Mouse (Mus musculus): Measurements from ENCODE around the gene 1700037C18Rik. TPM values are rescaled to one million over a fixed set of nuclear protein-coding genes. Genes with fewer than 3 reads are reported as not detected.
A peak's percentile ranks its signal among the peaks of the same experiment; 100 is the strongest.
"Not testable (repeated sequence)": the region's sequence is repeated elsewhere in the genome, so short reads cannot be mapped to it uniquely, and the experiment has no call there.

The 1700037C18Rik gene
- polyA plus RNA-seq, 1 experiment from 2014 or later: 9.1 TPM

DNA sequence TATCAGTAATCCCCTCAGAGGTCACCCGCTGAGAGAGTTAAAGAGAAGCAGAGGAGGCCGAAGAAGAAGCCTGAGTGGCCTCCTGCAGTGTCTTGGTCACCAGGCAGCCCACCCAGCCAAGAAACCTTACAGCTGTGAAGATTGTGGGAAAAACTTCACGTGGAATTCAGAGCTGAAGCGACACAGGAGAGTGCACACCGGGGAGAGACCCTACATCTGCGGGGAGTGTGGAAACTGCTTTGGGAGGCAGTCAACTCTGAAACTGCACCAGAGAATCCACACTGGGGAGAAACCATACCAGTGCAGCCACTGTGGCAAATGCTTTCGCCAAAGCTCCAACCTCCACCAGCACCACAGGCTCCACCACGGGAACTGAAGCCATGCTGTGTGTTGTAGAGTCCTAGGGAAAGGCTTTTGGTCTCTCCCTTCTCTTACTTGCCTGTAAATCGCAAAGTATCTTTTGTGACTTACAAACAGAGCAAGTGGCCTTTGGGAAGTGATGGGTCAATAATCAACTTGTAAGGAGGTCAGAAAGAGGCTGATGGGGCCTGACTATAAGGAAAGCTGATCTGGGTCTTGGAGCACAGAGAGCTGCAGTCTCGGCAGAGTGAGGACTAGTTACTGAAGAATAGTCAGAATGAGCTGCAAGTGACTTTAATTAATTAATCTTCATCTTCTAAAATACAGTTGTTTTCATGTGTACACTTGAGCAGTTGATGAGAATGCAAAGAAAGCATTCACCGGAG is 53.9 kb downstream of the 1700037C18Rik start:
- no peaks in the 10 kb centered on the region for H3K36me3 ChIP-seq (ENCODE audit: control insufficient read depth, insufficient read depth, low read length)
- 0 out of 2 replicates have a peak, but pooled peaks cover 2% of the 10 kb centered on the region for H3K4me1 ChIP-seq (ENCODE audit: control insufficient read depth, insufficient read depth, low read length)
- 38% methylated on average over 11 of the region's 11 CpGs for WGBS
- DNase-seq (no peak), ATAC-seq (ENCODE audit: low FRiP score, low TSS enrichment) (no peak)
- H3K27ac ChIP-seq (replicated peaks; ENCODE audit: low read depth, low read length): no peak overlapping the region
- H3K4me2 ChIP-seq (ENCODE audit: low read length): no peak overlapping the region
- no peaks in the 10 kb centered on the region for H3K9me3 ChIP-seq (ENCODE audit: control insufficient read depth, low read length)
- no peaks in the 10 kb centered on the region for H3K27me3 ChIP-seq (ENCODE audit: control insufficient read depth, insufficient read depth, low read length)
- H3K4me3 ChIP-seq (replicated peaks; ENCODE audit: low read depth, low read length): no peak overlapping the region
- H3K9ac ChIP-seq (replicated peaks; ENCODE audit: low read length): no peak overlapping the region

DNA sequence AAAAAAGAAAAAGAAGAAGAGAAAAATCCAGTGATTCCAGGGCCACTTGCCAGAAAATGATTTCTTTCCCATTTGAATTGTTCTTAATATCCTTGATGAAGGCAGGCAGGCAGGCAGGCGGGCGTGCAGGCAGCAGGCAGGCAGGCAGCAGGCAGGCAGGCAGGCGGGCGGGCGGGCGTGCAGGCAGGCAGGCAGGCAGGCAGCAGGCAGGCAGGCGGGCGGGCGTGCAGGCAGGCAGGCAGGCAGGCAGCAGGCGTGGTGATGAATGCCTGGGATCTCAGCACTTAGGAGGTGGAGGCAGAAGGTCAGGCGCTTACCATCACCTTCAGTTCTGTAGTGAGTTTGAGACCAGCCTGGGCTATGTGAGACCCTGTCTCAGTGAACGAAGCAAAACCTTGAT is 55.9 kb downstream of the 1700037C18Rik start:
- WGBS: 31% methylated on average over 12 of the region's 12 CpGs

DNA sequence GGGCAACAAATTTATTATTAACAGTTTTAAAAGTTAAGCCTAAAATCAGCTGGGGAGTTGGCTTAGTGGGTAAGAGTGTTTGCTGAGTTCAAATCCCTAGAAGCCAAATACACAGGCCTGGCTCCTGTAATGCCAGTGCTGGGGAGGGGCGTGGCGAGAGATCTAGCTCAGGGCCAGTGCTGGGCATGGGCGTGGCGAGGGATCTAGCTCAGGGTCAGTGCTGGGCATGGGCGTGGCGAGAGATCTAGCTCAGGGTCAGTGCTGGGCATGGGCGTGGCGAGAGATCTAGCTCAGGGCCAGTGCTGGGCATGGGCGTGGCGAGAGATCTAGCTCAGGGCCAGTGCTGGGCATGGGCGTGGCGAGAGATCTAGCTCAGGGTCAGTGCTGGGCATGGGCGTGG is 57.2 kb downstream of the 1700037C18Rik start:
- H3K4me3 ChIP-seq (replicated peaks; ENCODE audit: low read depth, low read length); H3K27ac ChIP-seq (replicated peaks; ENCODE audit: low read depth, low read length); H3K27me3 ChIP-seq (ENCODE audit: control insufficient read depth, insufficient read depth, low read length); H3K9me3 ChIP-seq (ENCODE audit: control insufficient read depth, low read length); H3K4me1 ChIP-seq (ENCODE audit: control insufficient read depth, insufficient read depth, low read length); H3K36me3 ChIP-seq (ENCODE audit: control insufficient read depth, insufficient read depth, low read length); H3K4me2 ChIP-seq (ENCODE audit: low read length); DNase-seq; H3K9ac ChIP-seq (replicated peaks; ENCODE audit: low read length); ATAC-seq (ENCODE audit: low FRiP score, low TSS enrichment): not testable (repeated sequence)
- 88% methylated on average over 13 of the region's 13 CpGs for WGBS

More for the DNA sequence above, 55.9 kb downstream of the 1700037C18Rik start:
- H3K36me3 ChIP-seq (ENCODE audit: control insufficient read depth, insufficient read depth, low read length): no peaks in the 10 kb centered on the region
- no peak overlapping the region for H3K9ac ChIP-seq (replicated peaks; ENCODE audit: low read length)
- H3K27ac ChIP-seq (replicated peaks; ENCODE audit: low read depth, low read length): no peak overlapping the region
- no peaks in the 10 kb centered on the region for H3K27me3 ChIP-seq (ENCODE audit: control insufficient read depth, insufficient read depth, low read length)
- peaks cover 7% of the 10 kb centered on the region; the same call in 1 of the 2 replicates for H3K4me1 ChIP-seq (ENCODE audit: control insufficient read depth, insufficient read depth, low read length)
- ATAC-seq (ENCODE audit: low FRiP score, low TSS enrichment): no peak
- no peak for DNase-seq
- no peaks in the 10 kb centered on the region for H3K9me3 ChIP-seq (ENCODE audit: control insufficient read depth, low read length)
- H3K4me2 ChIP-seq (ENCODE audit: low read length): no peak overlapping the region
- no peak overlapping the region for H3K4me3 ChIP-seq (replicated peaks; ENCODE audit: low read depth, low read length)

DNA sequence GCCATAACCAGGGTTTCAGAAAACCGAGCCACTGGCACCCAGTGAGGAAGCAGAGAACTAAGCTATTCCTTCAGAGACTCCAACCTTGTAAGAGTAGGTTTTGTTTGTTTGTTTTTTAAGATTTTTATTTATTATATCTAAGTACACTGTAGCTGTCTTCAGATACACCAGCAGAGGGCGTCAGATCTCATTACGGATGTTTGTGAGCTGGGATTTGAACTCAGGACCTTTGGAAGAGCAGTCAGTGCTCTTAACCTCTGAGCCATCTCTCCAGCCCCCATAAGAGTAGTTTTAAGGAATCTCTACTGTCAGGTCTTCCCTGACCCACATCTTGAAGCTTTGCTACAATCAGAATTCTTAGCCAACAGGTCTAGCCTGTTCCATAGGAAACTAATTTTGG is 60.1 kb downstream of the 1700037C18Rik start:
- H3K27me3 ChIP-seq (ENCODE audit: control insufficient read depth, insufficient read depth, low read length): no peaks in the 10 kb centered on the region
- 71% methylated on average over 3 of the region's 3 CpGs for WGBS
- H3K9ac ChIP-seq (replicated peaks; ENCODE audit: low read length): no peak overlapping the region
- H3K4me2 ChIP-seq (ENCODE audit: low read length): no peak overlapping the region; the same call in 1 of the 2 replicates
- no peaks in the 10 kb centered on the region for H3K9me3 ChIP-seq (ENCODE audit: control insufficient read depth, low read length)
- no peaks in the 10 kb centered on the region for H3K36me3 ChIP-seq (ENCODE audit: control insufficient read depth, insufficient read depth, low read length)
- DNase-seq (no peak), ATAC-seq (ENCODE audit: low FRiP score, low TSS enrichment) (no peak)
- no peak overlapping the region for H3K4me3 ChIP-seq (replicated peaks; ENCODE audit: low read depth, low read length)
- no peak overlapping the region for H3K27ac ChIP-seq (replicated peaks; ENCODE audit: low read depth, low read length)
- H3K4me1 ChIP-seq (ENCODE audit: control insufficient read depth, insufficient read depth, low read length): peaks cover 8% of the 10 kb centered on the region; the same call in 1 of the 2 replicates

DNA sequence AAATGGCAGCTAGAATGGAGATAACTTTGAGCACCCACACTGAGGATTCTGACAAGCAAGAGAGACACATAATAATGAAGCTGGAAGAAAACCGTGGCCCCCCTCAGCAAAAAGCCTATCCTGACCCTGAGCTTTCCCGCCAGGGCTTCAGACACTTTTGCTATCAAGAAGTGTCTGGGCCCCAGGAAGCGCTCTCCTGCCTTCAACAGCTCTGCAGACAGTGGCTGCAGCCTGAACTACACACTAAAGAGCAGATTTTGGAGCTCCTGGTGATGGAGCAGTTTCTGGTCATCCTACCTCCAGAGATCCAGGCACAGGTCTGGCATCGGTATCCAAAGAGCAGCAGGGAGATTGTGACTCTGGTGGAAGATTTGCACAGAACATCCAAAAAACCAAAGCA is 60.6 kb downstream of the 1700037C18Rik start:
- WGBS: 65% methylated on average over 4 of the region's 4 CpGs
- peak overlapping the region; percentile 68 for H3K4me2 ChIP-seq (ENCODE audit: low read length)
- H3K36me3 ChIP-seq (ENCODE audit: control insufficient read depth, insufficient read depth, low read length): no peaks in the 10 kb centered on the region
- DNase-seq (peak; percentile 13), ATAC-seq (ENCODE audit: low FRiP score, low TSS enrichment) (no peak)
- H3K4me3 ChIP-seq (replicated peaks; ENCODE audit: low read depth, low read length): peak overlapping the region; percentile 71
- peaks cover 9% of the 10 kb centered on the region; the same call in 1 of the 2 replicates for H3K4me1 ChIP-seq (ENCODE audit: control insufficient read depth, insufficient read depth, low read length)
- peak overlapping the region; percentile 71 for H3K9ac ChIP-seq (replicated peaks; ENCODE audit: low read length)
- H3K27me3 ChIP-seq (ENCODE audit: control insufficient read depth, insufficient read depth, low read length): no peaks in the 10 kb centered on the region
- H3K9me3 ChIP-seq (ENCODE audit: control insufficient read depth, low read length): no peaks in the 10 kb centered on the region
- no peak overlapping the region for H3K27ac ChIP-seq (replicated peaks; ENCODE audit: low read depth, low read length)

DNA sequence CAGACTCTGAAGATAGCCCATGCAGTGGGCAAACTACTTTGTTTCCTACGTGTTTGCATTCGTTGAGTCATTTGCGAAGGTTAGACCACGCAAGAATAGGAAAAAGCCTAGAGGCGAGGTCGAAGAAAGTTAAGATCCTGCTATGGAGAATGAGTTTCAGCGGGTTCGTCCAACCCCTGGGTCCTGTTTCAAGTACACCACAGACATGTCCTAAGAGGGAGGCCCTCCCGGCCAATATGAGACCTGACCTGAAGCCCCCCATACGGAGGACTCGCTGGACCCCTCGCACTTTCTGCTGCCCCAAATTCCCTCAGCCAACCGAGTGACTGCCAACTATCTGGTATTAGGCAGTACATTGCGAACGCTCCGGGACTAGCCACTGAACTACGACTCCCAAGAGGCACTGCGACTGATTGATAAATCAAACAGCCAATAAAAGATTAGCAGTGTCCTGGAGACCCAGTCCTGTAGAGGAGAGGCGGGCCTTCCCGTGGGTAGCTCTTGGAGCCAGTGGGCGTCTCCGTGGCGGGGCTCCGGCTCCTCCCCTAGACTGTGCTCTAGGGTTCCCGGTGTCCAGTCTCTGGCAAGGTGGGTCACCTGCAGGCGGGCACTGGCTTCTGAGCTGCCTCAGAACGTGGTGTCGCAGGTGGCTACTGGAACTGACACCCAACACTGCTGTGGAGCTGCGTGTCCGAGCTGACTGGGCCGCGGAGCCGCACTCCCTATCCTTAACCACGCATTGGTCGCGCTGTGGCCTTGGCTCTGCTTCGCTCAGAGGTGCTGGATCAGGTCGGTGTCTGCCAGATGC is 61.6 kb downstream of the 1700037C18Rik start, which contains the start of gene Zfp174:
Zfp174 (plus strand) TSS at position 558 of the 808 bp plus-strand sequence.
- no peaks in the 10 kb centered on the region for H3K9me3 ChIP-seq (ENCODE audit: control insufficient read depth, low read length)
- H3K9ac ChIP-seq (replicated peaks; ENCODE audit: low read length): peak within 1 kb of the TSS; percentile 71
- H3K27ac ChIP-seq (replicated peaks; ENCODE audit: low read depth, low read length): 0 out of 2 replicates have a peak within 1 kb of the TSS, but pooled peaks have one; percentile 26
- ATAC-seq (ENCODE audit: low FRiP score, low TSS enrichment): peak; percentile 98
- H3K4me2 ChIP-seq (ENCODE audit: low read length): peak within 1 kb of the TSS; percentile 68
- peaks cover 10% of the 10 kb centered on the region; the same call in 1 of the 2 replicates for H3K4me1 ChIP-seq (ENCODE audit: control insufficient read depth, insufficient read depth, low read length)
- H3K4me3 ChIP-seq (replicated peaks; ENCODE audit: low read depth, low read length): peak within 1 kb of the TSS; percentile 71
- no peaks in the 10 kb centered on the region for H3K27me3 ChIP-seq (ENCODE audit: control insufficient read depth, insufficient read depth, low read length)
- no peaks in the 10 kb centered on the region for H3K36me3 ChIP-seq (ENCODE audit: control insufficient read depth, insufficient read depth, low read length)
- DNase-seq: peak; percentile 98
- WGBS: 3% methylated on average over 38 of the region's 38 CpGs

Small RNA genes lying within 50 kb of the gene (microRNA-seq; reads per million reads assigned to microRNA genes)
- gene Gm23493: not detected

Other genes starting within 250 kb of the 1700037C18Rik start
- not detected in 2 replicates for gene Mefv, start 190.6 kb downstream of the 1700037C18Rik start, polyA plus RNA-seq (2014; fragmentation: Nextera tagmentation; extraction: Ambion mirVana)
- 30.5 and 35.4 TPM in 2 replicates for gene Zfp263, start 164.6 kb downstream of the 1700037C18Rik start, polyA plus RNA-seq (2014; fragmentation: Nextera tagmentation; extraction: Ambion mirVana)
- gene Olfr15, start 77.8 kb downstream of the 1700037C18Rik start, polyA plus RNA-seq (2014; fragmentation: Nextera tagmentation; extraction: Ambion mirVana): not detected in 2 replicates
- gene Zfp174, start 61.4 kb downstream of the 1700037C18Rik start, polyA plus RNA-seq (2014; fragmentation: Nextera tagmentation; extraction: Ambion mirVana): 2.2 and 3.2 TPM in 2 replicates
- gene Naa60, start 36.3 kb downstream of the 1700037C18Rik start, polyA plus RNA-seq (2014; fragmentation: Nextera tagmentation; extraction: Ambion mirVana): 100 and 102 TPM in 2 replicates
- gene Zfp597, start 24.1 kb downstream of the 1700037C18Rik start, polyA plus RNA-seq (2014; fragmentation: Nextera tagmentation; extraction: Ambion mirVana): 16.2 and 18.5 TPM in 2 replicates
- gene Gm20695, start 24.0 kb downstream of the 1700037C18Rik start, polyA plus RNA-seq (2014; fragmentation: Nextera tagmentation; extraction: Ambion mirVana): 2.2 and 3.7 TPM in 2 replicates
- gene Cluap1, start 112 bp upstream of the 1700037C18Rik start, polyA plus RNA-seq (2014; fragmentation: Nextera tagmentation; extraction: Ambion mirVana): 33.9 and 36.8 TPM in 2 replicates
- 0.66 and 1.2 TPM in 2 replicates for gene Nlrc3, start 67.9 kb upstream of the 1700037C18Rik start, polyA plus RNA-seq (2014; fragmentation: Nextera tagmentation; extraction: Ambion mirVana)
- gene Slx4, start 95.1 kb upstream of the 1700037C18Rik start, polyA plus RNA-seq (2014; fragmentation: Nextera tagmentation; extraction: Ambion mirVana): 30.0 and 40.0 TPM in 2 replicates
- gene Dnase1, start 128.3 kb upstream of the 1700037C18Rik start, polyA plus RNA-seq (2014; fragmentation: Nextera tagmentation; extraction: Ambion mirVana): 5.9 and 7.0 TPM in 2 replicates
- gene Trap1, start 169.1 kb upstream of the 1700037C18Rik start, polyA plus RNA-seq (2014; fragmentation: Nextera tagmentation; extraction: Ambion mirVana): 47.0 and 49.2 TPM in 2 replicates

Data from midbrain, embryonic 14.5 days (tissue).